Mouse (Mus musculus) NIH3T3 (cell line): ENCODE measurements around the gene Kirrel.

Experiments used
- DNase-seq: peaks from one replicate; pipeline ENCODE4 v3.0.0-alpha.2; 2012; ENCODE audit warnings: low read depth

Gene Kirrel

DNA sequence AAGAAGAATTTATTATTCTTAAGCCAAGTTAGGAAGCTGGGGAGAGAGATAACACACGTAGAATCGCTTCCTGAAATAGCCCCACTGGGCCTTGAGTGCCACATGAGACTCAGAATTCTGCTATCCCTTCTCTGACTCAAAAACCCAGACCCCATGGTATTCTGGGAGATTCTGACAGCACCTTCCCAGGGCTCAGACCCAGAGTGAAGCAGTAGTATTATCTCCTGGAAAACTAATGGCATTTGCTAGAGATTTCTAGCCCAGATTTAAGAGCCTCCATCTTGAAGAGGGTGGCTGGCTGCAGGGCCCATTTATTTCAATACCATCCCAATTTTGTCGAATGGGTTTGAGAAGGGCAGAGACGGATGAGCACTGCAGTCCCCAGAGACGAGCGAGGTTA is 6.9 kb downstream of the Kirrel start:
- no peak for DNase-seq

DNA sequence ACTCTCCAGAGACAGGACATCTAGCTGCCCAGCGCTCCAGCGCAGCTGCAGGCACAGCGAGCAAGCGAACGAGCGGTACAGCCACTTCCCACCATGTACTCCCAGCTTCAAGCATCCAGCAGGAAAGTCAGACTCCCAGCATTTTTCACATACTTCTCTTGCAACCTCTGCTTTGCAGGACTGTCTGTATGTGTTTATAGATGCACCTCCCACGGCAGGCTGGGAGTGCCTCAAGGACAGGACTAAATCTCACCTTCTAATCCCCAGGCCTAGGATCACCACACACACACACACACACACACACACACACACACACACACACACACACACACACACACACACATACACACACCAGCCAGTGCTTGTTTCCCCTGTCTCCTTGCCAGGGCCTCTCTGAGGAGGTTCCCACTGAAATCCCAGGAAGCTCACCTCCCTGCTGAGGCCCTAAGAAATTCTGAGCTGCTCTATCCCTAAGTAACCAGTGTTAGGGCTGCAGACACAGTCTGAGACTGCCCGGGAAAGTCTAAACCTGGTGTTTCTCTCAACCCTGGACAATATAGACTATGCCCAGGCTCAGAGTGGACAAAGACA is 9.2 kb downstream of the Kirrel start:
- DNase-seq = peak; percentile 57

GRCm38 (mm10) chr3:87164099-87164815 is 10.3 kb downstream of the Kirrel start:
- no peak for DNase-seq

DNA sequence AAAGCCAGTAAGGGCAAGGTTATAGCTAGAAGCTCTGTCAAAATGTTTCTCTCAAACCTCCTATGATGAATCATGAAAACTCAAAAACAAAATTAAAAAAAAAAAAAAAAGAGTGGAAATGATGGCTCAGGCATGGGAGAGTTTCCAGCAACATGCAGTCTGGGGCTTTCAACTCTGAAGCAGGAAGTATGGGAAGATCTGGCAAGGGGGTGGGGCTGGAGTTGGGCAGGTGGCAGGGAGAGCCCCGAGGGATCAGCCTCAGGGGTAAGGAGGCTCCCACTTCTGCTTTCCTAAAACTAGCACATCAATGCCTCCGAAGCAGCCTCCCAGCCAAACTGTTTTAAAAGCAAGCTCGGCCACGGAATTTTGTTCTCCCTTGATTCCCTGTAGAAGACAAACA is 11.4 kb downstream of the Kirrel start:
- peak; percentile 79 for DNase-seq

GRCm38 (mm10) chr3:87162380-87162779 is 12.2 kb downstream of the Kirrel start:
- peak; percentile 47 for DNase-seq

GRCm38 (mm10) chr3:87161601-87162000 is 12.9 kb downstream of the Kirrel start:
- DNase-seq = no peak

- no peak for DNase-seq
These were observed 13.6 kb downstream of the Kirrel start for GRCm38 (mm10) chr3:87160819-87161509.

DNA sequence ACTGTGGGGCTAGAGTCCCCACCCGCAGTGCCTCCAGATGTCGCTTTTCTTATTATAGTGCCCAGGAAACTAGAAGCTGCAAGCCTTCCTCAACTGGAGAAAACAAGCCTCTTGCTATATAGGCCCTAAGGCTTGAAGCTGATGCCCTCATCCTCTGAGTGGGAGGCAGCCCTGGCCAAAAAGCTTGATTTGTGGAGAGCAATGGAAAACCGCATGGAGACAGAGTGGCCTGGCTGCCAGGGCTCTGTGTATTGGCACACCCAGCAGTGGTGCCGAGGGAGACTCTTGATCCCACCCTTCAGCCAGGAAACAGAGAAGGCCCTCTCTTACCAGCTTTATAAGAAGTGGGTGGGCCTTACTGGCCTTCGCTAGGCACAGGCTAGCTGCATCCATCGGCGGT is 15.4 kb downstream of the Kirrel start:
- DNase-seq = peak; percentile 48

GRCm38 (mm10) chr3:87157767-87158291 is 16.7 kb downstream of the Kirrel start:
- DNase-seq = peak; percentile 96

DNA sequence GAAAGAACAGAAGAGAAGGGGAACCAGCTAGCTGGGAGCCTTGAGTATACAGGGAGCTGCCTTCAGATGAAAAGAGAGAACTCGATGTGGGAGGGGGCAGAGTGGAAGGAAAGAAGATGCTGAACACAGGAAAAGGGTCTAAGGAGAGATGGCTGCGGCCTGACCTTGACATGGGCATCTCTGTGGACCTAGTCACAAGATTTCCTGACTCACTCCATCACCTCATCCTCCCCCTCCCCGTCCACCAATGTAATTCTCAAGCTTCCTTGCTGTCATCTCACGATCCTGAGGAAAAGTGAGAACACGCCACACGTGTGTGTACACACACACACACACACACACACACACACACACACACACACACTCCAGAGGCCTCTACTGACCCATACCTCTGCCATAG is 17.2 kb downstream of the Kirrel start:
- DNase-seq = peak; percentile 67

GRCm38 (mm10) chr3:87154398-87155287 is 19.9 kb downstream of the Kirrel start:
- DNase-seq = no peak

GRCm38 (mm10) chr3:87153038-87153437 is 21.5 kb downstream of the Kirrel start:
- DNase-seq = peak; percentile 40

DNA sequence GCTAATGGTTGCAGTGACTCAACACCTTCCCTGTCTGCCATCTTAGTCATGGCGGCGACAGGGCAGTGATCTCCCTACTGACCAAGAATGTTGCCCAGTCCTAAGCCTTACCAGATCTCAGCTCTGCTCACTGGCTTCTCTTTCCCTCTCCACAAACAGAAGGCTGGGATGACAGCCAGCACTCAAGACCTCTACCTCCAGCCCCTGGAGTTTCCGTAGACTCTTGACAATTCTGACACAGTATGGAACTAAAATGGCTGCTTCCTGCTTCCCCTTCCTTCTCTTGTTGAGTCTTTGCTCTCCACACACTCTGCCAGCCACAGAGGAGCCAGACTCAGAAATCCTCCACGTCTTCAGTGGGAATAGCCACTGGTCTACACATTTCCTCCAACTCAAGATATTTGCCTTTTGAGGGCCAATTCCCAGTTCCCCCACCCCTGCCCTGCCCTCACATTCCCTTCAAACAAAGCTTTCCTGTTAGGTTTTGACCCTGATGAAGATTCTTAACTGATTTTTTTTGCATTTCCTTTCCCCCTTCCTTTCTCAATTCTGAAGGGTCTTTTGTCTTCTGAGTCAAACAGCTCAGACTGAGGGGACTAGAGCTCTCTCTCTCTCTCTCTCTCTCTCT is 22.3 kb downstream of the Kirrel start:
- DNase-seq = peak; percentile 56

DNA sequence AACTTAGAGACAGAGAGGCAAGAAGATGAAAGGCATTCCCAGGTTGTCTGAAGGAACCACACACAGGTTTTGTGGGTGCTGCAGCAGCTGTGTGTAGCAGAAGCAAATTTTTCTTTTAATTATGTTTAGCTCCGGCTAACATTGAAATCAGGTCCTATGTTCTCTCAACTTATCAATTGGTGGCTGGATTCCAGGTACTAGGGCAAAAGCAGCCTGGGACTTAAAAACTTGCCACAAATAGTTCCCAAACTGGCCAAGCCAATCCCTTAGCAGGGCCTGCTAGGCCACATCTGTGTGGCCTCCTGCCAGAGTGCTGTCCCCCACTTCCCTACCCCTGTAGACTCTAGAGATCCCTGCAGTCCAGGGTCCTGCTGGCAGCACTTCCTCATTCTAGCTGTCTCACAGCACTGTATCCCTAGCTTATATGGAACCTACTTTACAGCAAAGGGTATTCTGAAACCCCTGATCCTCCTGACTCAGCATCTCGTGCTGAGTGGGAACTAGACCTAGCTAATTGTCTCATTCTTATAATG is 23.2 kb downstream of the Kirrel start:
- peak; percentile 58 for DNase-seq

GRCm38 (mm10) chr3:87150689-87151244 is 23.8 kb downstream of the Kirrel start:
- peak; percentile 91 for DNase-seq

DNA sequence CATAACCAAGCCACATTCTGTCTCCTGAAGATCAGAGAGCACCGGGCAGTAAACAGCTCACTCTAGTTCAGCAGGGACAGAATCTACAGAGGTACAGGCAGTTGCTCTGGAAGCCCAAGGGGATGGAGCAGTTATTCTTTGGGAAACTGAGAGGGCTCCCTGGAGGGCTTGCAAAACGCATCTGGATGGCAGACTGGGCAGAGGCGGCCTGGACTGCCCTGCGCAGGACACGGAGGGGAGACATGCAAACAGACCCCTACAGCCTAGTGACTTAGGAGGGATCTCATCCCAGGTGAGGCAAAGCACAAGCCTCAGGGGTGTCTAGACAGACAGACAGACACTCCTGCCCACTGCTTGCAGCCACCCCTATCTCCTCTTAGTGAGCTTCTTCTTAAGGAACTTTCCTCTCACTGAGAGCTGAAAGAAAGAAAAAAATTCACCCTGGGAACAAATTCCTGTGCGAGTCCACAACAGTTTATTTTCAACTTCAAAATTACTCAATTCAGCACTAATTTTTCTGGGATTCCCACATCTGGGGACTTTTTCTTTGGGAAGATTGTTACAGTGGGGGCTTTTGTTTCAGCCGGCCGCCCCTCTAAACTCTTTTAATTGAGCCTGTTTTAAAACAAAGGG is 24.4 kb downstream of the Kirrel start:
- peak; percentile 62 for DNase-seq

- peak; percentile 55 for DNase-seq
These were observed 25.1 kb downstream of the Kirrel start for GRCm38 (mm10) chr3:87149425-87149824.

GRCm38 (mm10) chr3:87144476-87145240 is 29.9 kb downstream of the Kirrel start:
- DNase-seq = no peak

GRCm38 (mm10) chr3:87140284-87140683 is 34.3 kb downstream of the Kirrel start:
- no peak for DNase-seq

DNA sequence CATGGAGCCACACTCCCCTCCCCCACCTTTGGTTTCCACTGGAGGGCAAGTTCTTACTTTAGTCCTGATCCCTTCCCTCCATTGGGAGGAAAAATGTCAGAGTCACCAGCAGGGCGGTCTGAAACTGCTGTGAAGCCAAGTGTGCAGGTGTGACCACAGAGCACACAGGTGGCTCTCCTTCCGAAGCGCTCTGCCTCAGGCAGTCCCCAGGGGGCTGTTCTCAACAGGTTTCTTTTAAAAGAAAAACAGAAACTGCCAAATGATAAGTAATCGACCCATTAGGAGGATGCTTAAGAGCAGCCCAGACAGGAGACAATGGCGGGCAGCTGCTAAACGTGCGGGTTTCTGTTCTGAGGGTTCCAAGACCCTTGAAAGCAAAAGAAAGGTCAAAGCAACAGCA is 37.8 kb downstream of the Kirrel start:
- no peak for DNase-seq
